Mouse (Mus musculus) cerebellum, adult 9-10 months (tissue): ENCODE data around the gene Krtcap2.

ENCODE experiments used
- DNase-seq: peaks from one replicate; pipeline ENCODE4 v3.0.0; 2022

Gene Krtcap2

DNA sequence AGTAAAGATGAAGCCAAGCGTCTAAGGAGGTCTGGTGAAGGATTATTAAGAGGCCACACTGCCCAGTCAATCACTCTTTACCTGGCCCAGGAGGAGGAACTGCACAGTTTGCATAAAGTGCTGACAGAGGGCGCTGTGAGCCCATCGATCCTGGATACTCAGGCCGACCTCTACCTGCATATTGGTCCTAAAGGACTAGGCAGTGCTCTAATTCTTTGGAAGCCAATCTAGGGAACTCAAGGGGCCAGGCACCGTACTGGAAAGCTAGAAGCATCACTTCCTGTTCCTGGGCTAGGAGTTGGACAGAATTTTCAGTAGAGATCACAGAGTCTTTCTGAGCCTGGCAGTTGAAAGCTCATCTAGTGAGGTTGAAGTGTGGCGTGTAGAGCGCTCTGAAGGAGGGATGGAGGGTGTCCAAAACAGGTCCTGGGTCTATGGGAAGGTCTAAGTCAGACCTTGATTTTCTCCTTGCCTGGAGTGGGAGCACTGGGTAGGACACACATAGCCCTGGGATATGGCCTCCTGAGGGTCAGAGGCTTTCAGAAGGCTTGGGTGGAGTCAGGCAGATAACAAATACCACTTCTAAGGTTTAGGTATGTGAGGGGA lies 4.8 kb downstream of the Krtcap2 start:
- peak; percentile 29 for DNase-seq

DNA sequence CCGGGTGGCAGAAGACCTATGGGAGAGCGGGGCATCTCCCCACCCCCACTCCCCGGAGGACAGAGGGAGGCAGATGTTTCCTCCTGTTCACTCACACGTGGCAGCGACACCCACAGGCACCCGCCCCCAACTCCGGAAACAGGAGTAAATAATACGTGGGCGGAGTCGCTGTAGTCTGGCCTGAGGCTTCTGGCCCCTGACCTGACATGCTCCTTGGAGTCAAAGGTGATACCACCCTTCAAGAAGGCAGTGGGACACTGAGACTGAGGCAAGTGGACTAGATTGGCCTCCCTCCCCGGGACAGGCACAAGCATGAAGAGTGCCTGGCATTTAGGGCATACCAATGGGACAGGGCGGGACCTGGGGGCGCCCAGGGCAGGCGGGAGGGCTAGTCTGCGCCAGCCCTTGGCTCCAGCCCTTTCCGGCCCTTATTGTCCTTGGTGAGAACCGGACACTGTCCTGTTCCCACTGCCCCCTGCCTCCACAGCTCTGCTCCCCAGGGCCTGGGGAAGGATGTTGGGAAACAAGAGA lies 5.7 kb downstream of the Krtcap2 start:
- peak; percentile 18 for DNase-seq

DNA sequence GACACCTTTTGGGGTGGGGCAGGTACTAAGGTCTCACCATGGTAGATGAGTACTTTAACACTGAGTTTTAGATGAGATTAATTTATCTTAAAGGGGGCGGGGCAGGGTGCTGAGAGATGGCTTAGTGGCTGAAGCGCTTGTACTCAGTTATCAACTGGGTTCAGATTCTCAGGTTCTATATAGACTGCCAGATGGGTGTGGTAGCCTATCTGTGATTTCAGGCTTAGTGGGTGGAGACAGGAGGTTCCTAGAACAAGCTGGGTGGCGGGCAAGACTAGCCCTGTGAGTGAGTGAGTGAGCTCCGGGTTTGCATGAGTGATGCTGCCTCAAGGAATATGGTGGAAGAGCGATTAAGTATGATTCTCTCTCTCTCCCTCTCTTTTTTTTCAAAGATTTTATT lies 9.2 kb downstream of the Krtcap2 start:
- no peak for DNase-seq

- no peak for DNase-seq
These were observed 10.4 kb downstream of the Krtcap2 start for GRCm38 (mm10) chr3:89256177-89256576.

GRCm38 (mm10) chr3:89259076-89259475 lies 13.3 kb downstream of the Krtcap2 start, which contains the start of gene Dpm3:
Gene Dpm3, plus strand, starts transcription at chr3:89259358.
- DNase-seq = no peak

DNA sequence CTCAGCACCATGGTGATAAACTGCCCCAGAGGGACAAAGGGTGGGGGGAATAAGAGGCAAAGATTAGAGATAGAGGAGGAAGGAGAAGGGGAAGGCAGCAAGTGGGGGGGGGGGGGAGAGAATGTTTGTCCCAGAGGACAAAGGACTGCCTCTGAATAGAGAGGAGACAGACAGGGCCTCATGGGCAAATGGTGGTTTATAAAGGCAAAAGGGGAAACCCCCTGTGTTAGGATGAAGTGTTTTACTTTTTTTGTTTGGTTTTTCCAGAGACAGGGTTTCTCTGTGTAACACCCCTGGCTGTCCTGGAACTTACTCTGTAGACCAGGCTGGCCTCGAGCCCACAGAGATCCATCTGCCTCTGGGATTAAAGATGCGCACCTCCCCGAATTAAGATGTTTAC lies 14.4 kb downstream of the Krtcap2 start:
- no peak for DNase-seq

DNA sequence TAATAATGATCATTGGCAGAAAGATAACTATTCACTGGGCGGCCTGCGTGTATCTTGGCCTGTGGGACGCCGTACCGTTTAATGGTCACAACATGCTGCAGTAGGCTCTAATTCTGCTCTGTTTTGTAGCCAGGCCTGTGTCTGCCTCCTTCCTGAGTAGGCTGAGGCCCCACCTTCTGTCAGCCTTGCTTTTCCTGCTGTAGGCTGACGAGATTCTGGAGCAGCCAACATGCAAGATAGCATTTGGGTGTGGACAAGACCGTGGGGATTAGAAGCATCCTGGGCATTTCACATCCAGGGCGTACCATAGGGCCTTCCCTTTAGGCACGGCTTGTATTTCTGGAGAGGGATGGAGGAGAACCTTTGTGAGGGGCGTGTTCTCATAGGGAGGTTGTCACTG lies 16.7 kb downstream of the Krtcap2 start:
- peak; percentile 3 for DNase-seq

- DNase-seq = peak; percentile 84
These were observed 20.7 kb downstream of the Krtcap2 start for GRCm38 (mm10) chr3:89266439-89266893.

DNA sequence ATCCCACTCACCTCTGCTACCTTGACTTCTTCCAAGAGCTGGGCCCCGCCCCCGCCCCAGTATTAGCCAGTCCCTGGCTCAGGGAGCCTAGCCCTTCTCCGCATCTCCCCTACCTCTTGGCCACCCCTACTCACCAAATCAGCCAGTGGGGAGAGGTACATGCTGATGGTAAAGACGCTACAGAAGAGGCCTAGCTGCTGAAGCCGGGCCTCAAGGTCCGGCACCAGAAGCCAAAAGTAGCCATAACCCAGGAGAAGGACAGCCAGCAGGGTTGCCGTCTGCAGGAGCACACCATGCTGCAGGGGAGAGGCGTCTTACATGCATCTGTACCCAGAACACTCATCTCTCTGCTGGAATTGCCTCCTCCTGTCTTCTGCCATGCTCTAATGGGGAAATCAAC lies 23.1 kb downstream of the Krtcap2 start:
- DNase-seq = no peak

DNA sequence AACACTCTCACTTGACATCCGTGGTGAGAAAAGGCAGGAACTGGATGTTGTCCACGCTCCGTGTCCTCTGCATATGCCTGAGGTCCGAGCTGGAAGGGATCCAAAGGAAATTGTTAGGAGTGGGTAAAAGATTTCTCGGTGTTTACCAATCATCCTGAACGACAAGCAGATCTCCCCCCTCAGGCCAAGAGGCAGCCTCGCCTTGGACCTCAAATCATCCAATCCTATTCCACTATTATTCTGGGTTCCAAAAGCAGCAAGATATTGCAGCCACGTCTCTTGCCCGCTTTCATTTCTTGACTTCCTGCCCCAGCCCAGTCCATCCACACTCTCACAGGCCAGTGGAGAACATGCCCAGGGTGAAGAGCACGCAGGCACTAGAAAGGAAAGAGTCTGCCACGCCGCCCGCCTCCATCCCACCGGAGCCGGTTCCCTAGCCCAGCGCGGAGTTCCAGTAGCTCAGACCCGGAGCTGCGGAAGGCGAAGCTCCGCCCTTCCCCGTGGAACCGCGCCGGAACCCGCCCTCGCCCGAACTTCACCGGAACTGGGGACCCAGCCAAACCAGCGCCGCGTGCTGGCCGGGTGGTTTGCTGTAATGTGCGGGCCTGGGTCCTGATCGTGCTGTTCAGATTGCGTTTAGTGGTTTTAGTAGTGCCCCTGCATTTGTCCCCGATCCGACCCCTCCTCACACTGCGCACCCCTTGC lies 24.4 kb downstream of the Krtcap2 start, which contains the start of gene Slc50a1:
Slc50a1 (minus strand) TSS at position 520 of the 705 bp plus-strand sequence.
- peak; percentile 80 for DNase-seq

- DNase-seq = peak; percentile 71
These were observed 25.1 kb downstream of the Krtcap2 start for GRCm38 (mm10) chr3:89270891-89271290.

DNA sequence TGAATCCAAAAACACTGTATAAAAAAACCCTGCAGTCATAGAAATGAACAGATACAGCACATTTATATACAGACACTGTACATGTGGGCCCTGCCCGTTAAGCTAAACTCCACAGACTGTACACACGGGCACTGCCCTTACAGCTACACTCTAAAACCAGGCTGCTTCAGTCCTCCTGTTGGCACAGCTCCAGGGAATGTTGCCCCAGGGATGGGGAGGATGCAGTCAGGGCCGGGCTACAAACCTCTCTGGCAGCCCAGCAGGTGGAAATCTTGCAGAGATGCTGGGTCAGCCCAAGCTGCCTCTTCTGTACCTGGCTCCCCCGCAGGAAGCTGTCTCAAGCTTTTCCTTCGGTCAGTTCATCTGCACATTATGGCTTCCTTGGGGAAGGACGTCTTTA lies 26.0 kb downstream of the Krtcap2 start:
- DNase-seq = peak; percentile 58

DNA sequence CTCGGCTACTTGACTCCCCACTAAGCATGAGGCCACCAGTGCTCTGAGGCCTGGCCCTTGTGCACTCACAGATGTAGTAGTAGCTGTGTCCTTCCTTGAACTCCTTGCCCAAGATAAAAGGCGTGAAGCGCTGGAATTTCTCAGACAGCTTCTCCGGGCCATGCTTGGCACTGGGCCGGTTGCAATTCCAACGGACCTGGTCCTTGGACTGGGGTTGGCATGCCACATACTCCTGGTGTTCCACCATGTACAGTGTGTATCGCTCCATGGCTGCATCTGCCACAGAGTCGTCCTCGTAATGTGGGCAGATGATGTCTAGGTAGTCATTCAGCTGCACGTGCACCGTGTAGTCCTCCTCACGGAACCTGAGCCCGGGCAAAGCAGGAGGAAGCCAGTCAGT lies 30.3 kb downstream of the Krtcap2 start:
- DNase-seq = no peak

GRCm38 (mm10) chr3:89277281-89278021 lies 31.7 kb downstream of the Krtcap2 start:
- DNase-seq = peak; percentile 54

GRCm38 (mm10) chr3:89278107-89278506 lies 32.3 kb downstream of the Krtcap2 start:
- peak; percentile 50 for DNase-seq

DNA sequence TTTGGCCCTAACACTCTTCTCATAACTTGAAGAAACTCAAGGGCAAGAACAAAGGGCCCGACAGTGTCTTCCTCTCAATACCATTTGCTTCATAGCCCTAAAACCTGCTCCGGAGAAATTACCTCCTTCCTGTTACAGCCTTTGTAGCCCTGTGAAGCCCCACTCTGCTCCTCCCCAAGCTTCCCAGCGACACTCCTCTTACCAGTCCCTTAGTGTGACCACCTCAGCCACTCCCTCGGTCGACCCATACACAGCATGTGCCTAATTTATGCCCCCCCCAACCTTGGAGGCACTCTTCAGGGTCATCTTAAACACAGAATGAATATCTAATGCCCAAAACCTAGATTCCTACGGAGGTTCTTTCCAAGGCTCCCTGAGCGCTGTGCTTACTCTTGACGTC lies 32.9 kb downstream of the Krtcap2 start:
- no peak for DNase-seq

DNA sequence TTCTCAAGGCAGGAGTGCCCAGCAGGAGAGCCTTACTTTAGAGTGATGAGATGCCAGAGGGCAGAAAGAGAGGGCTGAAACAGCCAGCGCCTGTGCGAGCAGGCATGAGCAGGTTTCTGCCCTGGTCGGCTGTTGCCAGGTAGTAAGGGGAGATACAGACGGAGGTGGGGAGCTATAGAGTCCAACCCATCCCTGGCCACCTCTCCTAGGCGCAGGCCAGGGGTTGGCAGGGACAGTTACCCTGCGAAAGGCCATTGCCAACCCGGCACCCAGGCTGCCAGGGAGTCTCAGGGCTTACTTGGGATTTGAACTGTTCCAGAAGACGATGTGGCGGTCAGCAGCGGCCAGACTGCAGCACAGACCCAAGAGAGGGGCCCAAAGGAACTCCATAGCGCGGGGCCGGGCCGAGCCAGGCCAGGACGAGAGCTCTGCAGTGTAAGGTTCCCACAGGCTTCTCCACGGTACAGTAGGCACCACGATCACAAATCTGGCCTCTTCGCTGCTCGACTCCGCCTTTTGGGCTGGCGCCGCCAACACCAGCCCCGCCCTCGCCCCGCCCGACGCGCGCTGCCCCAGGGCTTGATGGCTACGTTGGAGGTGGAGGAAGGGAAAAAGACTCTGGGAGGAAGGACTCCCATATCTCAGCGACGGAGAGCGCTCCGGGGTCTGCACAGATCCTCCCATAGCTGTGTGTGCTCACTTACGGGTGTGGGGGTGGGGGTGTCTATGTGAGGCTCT lies 33.6 kb downstream of the Krtcap2 start:
- DNase-seq = peak; percentile 89

- DNase-seq = peak; percentile 61
These were observed 34.4 kb downstream of the Krtcap2 start for GRCm38 (mm10) chr3:89280050-89280605.

DNA sequence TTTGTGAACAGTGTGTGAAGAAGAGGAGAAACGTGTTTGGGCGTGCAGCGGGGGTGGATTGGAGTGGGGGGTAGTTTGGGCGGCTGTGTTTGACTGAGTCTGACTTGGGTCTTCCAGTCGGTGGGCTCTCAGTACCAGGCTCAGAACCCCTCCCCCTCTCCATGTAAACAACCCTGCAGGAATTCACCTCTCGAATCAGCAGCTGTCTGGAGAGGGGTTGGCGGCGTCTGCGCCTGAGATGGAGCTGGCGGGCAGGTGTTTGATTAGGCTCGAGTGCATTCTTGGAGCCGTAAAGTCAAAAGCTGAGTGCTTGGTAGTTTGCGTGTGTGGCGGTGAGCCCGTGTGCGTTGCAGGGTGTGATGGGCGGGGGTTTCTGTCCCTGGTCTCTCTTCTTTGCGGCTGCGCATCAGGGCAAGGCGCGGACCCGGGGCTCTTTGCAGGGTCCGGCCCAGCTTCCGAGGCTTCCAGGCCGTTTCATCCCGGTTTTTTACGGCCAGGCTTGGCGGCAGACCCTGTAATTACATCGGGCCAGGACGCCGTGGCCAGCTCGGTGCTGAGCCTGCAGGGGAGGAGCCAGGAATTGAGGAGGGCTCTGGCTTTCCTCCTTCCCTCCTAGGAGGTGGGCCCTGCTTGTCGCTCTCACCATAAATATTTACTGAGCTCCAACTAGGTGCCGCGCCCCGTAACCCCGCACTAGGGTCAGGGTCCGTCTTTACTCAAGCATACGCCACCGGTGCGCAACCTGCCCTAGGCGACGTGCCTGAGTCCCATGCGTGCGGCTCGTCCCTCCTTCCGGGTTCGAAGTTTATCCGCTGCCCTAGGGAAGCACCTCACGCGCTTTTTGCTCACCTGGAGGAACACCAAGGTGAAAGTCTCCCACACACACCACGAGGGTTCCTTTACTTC lies 35.1 kb downstream of the Krtcap2 start, which contains the start of gene Efna1:
Efna1 (minus strand) TSS at position 537 of the 906 bp plus-strand sequence.
- DNase-seq = peak; percentile 64

DNA sequence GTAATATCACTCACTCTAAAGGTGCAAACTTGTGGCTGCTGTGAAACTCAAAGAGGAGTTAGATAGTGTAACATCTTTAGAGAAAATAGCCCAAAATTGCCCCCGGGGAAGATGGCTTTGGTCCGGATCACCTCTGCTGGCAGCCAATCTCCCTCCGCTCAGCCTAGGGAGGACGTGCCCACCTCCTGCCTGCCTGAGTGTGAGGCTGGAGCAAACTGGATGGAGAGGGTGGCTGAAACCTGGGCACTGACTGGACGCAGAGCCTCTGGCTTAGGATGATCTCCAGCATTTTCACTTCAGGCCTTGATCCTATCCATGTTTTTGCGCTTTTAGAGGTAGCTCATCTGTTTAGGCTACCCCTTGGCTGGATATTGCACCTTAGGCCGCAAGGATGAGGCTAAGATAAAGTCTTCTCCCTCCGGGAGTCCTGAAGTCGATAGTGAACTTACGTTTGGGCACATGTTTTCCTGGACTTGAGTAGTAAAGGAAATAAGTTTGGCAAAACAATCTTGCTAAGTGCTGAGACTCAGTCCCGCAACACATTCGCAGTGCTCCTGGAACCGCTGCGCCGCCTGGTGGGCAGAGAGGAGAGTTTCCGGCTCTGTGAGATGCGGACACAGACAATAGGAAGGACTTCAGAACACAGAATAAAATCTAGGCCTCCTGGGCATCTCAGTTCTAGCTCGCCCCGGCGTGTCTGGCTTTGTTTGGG lies 36.0 kb downstream of the Krtcap2 start:
- peak; percentile 87 for DNase-seq

DNA sequence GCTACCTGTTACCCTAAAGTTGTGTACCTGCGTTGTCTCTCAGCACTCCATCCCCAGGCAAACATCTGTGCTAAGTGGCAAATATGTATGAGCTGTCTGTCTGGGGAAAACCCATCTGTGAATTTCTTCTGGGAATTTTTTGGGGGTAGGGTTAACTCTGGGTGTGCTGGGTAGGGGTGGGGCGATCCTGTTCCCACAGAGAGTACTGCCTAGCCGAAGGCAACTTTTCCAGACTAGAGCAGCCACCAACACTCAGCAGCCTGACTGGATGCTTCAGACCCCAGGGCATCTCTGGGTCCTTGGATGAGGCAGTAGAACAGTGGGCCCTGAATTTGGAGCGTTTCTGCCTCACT lies 36.5 kb downstream of the Krtcap2 start:
- no peak for DNase-seq
